Mouse (Mus musculus) bone marrow macrophage, adult 2 months (primary cell): ENCODE measurements around the gene Eml6. TPM values are rescaled to one million over a fixed set of nuclear protein-coding genes. Genes with fewer than 3 reads are reported as not detected.

ENCODE experiments used
- H3K27ac ChIP-seq: 2 replicates; pipeline ENCODE4 v1.5.1; 2012; ENCODE audit warnings: low read depth, low read length; ENCODE audit not compliant: insufficient read depth
- H3K4me1 ChIP-seq: 2 replicates; pipeline ENCODE4 v1.6.1; 2012; ENCODE audit warnings: low read length; ENCODE audit not compliant: control insufficient read depth, insufficient read depth
- H3K4me3 ChIP-seq: 2 replicates; pipeline ENCODE4 v1.5.1; 2012; ENCODE audit warnings: mild to moderate bottlenecking, low read length, moderate library complexity; ENCODE audit not compliant: insufficient read depth
- CTCF ChIP-seq: IDR thresholded peaks from 2 replicates; pipeline ENCODE4 v1.5.1; 2012; ENCODE audit warnings: low read depth, mild to moderate bottlenecking, low read length, moderate library complexity
- POLR2A ChIP-seq: IDR thresholded peaks from 2 replicates; pipeline ENCODE4 v1.6.1; 2012; ENCODE audit warnings: mild to moderate bottlenecking, low read depth, low read length, borderline replicate concordance
- polyA plus RNA-seq: library from polyadenylated mRNA; stranded (reverse); fragments of >200 nt; gene quantifications from 2 replicates; pipeline ENCODE4 v1.2.4, GENCODE M21; 2012; ENCODE audit not compliant: missing spikeins, insufficient read depth, insufficient read length

The Eml6 gene
- polyA plus RNA-seq, 1 experiment: 2.5 TPM

DNA sequence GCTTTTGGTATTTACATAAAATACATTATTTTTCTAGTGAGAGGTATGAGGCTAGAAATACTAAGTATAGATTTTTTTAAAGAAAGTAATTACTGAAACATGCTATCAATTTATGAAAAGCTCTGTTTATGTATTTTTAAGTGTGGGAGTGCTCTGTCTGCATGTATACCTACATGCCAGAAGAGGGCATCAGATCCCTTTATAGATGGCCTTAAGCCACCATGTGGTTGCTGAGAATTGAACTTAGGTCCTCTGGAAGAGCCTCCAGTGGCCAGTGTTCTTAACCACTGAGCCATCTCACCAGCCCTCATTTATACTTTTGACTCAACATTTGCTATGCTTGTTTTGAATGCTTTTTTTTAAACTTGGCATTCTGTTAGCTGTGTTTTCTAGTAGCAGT is 316.3 kb downstream of the Eml6 start:
- Histone ChIP-seq H3K4me1 (peaks cover 23% of the 10 kb centered on the region), H3K4me3 (no peak overlapping the region), H3K27ac (no peak overlapping the region)
- no peak for TF ChIP-seq POLR2A

DNA sequence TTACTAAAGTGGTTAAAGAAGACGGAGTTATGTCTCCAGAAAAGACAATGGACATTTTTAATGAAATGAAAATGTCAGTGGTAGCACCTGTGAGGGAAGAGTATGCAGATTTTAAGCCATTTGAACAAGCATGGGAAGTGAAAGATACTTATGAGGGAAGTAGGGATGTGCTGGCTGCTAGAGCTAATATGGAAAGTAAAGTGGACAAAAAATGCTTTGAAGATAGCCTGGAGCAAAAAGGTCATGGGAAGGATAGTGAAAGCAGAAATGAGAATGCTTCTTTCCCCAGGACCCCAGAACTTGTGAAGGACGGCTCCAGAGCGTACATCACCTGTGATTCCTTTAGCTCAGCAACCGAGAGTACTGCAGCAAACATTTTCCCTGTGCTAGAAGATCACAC is 319.0 kb downstream of the Eml6 start:
- TF ChIP-seq POLR2A: no peak
- TF ChIP-seq CTCF: no peak
- H3K4me3 ChIP-seq: no peak overlapping the region
- peaks cover 36% of the 10 kb centered on the region for H3K4me1 ChIP-seq
- peak overlapping the region; percentile 78 for H3K27ac ChIP-seq

DNA sequence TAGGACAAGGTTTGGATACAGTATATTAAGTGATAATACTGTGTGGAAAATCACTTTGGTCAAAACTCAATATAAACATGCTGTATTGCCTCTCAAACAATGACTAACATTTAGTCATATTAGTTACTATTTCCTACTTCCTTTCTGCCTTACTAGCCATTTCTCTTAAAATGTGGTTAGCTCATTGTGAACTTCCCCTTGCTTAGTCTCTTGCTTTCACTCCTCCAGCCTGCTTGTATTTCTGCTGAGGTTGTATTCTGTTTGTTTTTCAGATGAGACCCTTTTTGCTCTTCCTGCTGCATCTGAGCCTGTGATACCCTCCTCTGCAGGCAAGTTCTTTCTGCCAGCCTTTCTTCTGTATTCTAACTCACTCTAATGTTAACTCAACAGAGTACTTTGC is 320.6 kb downstream of the Eml6 start:
- TF ChIP-seq CTCF (no peak), POLR2A (no peak)
- Histone ChIP-seq H3K4me1 (peaks cover 38% of the 10 kb centered on the region), H3K27ac (peak overlapping the region; percentile 72)

DNA sequence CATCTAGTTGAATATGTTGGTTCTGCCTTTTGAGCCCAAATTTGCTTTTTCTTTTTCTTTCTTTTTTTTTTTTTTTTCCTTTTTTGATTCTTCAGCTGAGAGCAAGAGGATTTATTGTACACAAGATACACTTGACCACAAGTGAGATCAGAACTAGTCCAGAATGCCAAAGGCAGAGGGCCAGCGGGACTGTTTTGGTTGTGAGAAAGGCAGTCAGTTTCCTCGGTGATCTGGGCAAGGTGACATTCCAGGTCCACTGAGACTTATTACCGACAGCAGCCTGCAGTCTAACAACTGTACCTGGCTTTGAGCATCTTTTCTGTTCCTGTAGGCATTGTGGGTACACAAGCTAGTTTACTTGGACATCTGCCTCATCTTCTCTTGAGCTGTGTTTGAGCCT is 323.1 kb downstream of the Eml6 start:
- TF ChIP-seq CTCF (no peak), POLR2A (no peak)
- peaks cover 31% of the 10 kb centered on the region for H3K4me1 ChIP-seq

More for the DNA sequence above, 320.6 kb downstream of the Eml6 start:
- no peak overlapping the region for H3K4me3 ChIP-seq

GRCm38 (mm10) chr11:29694754-29695153 is 331.1 kb downstream of the Eml6 start:
- no peak for TF ChIP-seq CTCF
- TF ChIP-seq POLR2A: no peak
- Histone ChIP-seq H3K4me3 (no peak overlapping the region), H3K27ac (no peak overlapping the region), H3K4me1 (peaks cover 4% of the 10 kb centered on the region; the same call in 1 of the 2 replicates)

More for the DNA sequence above, 323.1 kb downstream of the Eml6 start:
- Histone ChIP-seq H3K4me3 (no peak overlapping the region), H3K27ac (peak overlapping the region; percentile 4; the same call in 1 of the 2 replicates)

GRCm38 (mm10) chr11:29693576-29694410 is 332.0 kb downstream of the Eml6 start:
- H3K27ac ChIP-seq: peak overlapping the region; percentile 85
- peak overlapping the region; percentile 92 for H3K4me3 ChIP-seq
- peaks cover 4% of the 10 kb centered on the region; the same call in 1 of the 2 replicates for H3K4me1 ChIP-seq
- TF ChIP-seq POLR2A (no peak), CTCF (peak; percentile 40)

Other genes with a start within 250 kb of the Eml6 start
- gene 4931440F15Rik, start 200.4 kb downstream of the Eml6 start, polyA plus RNA-seq: 0.70 TPM in 1 of 2 replicates, not detected in the other
- gene Sptbn1, start 242.1 kb upstream of the Eml6 start, polyA plus RNA-seq: 33.4 and 36.3 TPM in 2 replicates